Mouse (Mus musculus): ENCODE results near the gene Per1. TPM values are rescaled to one million over a fixed set of nuclear protein-coding genes. Genes with fewer than 3 reads are reported as not detected.

Per1 gene
- polyA plus RNA-seq, 1 experiment from 2014 or later: 30.0 TPM

DNA sequence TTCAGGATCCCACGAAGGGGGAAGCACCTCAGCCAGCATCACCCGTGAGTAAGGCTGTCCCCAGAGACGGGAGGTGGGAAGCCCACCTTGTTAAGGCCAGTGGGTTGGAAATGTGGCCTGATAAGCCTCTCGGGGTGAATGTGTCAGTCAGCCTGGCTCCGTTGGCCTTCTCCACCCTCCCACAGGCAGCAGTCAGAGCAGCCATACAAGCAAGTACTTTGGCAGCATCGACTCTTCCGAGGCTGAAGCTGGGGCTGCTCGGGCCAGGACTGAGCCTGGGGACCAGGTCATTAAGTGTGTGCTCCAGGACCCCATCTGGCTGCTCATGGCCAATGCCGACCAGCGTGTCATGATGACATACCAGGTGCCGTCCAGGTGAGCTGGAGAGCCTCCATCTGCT is 12.7 kb downstream of the Per1 start:
- Histone ChIP-seq H3K9ac (replicated peaks; ENCODE audit: low read depth) (no peak overlapping the region), H3K4me2 (replicated peaks; ENCODE audit: low read depth, low read length) (no peak overlapping the region), H3K27ac (ENCODE audit: low read length) (no peak overlapping the region), H3K36me3 (ENCODE audit: insufficient read depth, low read length) (peaks cover 70% of the 10 kb centered on the region), H3K9me3 (ENCODE audit: low read length) (no peaks in the 10 kb centered on the region), H3K4me1 (ENCODE audit: insufficient read depth, low read depth, low read length) (0 out of 2 replicates have a peak, but pooled peaks cover 3% of the 10 kb centered on the region), H3K27me3 (replicated peaks; ENCODE audit: insufficient read depth, low read length) (no peaks in the 10 kb centered on the region), H3K4me3 (ENCODE audit: low read depth, low read length) (no peak overlapping the region)
- TF ChIP-seq EP300 (IDR thresholded peaks at IDR 0.05): no peak
- TF ChIP-seq CTCF (IDR thresholded peaks at IDR 0.05): no peak
- ATAC-seq (no peak), DNase-seq (ENCODE audit: low spot score) (no peak)
- 83% methylated on average over 11 of the region's 11 CpGs for WGBS

GRCm38 (mm10) chr11:69108223-69108622 is 13.2 kb downstream of the Per1 start:
- no peak for TF ChIP-seq CTCF (IDR thresholded peaks at IDR 0.05)
- no peak for TF ChIP-seq EP300 (IDR thresholded peaks at IDR 0.05)
- H3K4me3 ChIP-seq (ENCODE audit: low read depth, low read length): no peak overlapping the region
- 0 out of 2 replicates have a peak, but pooled peaks cover 3% of the 10 kb centered on the region for H3K4me1 ChIP-seq (ENCODE audit: insufficient read depth, low read depth, low read length)
- no peak for DNase-seq (ENCODE audit: low spot score)
- no peaks in the 10 kb centered on the region for H3K27me3 ChIP-seq (replicated peaks; ENCODE audit: insufficient read depth, low read length)
- H3K36me3 ChIP-seq (ENCODE audit: insufficient read depth, low read length): peaks cover 64% of the 10 kb centered on the region
- WGBS: 93% methylated on average over 9 of the region's 9 CpGs
- no peaks in the 10 kb centered on the region for H3K9me3 ChIP-seq (ENCODE audit: low read length)
- H3K9ac ChIP-seq (replicated peaks; ENCODE audit: low read depth): no peak overlapping the region
- no peak overlapping the region for H3K27ac ChIP-seq (ENCODE audit: low read length)
- no peak overlapping the region for H3K4me2 ChIP-seq (replicated peaks; ENCODE audit: low read depth, low read length)
- ATAC-seq: no peak

- 0 out of 2 replicates have a peak, but pooled peaks cover 3% of the 10 kb centered on the region for H3K4me1 ChIP-seq (ENCODE audit: insufficient read depth, low read depth, low read length)
- H3K36me3 ChIP-seq (ENCODE audit: insufficient read depth, low read length): peaks cover 54% of the 10 kb centered on the region
- no peak overlapping the region for H3K27ac ChIP-seq (ENCODE audit: low read length)
- H3K4me2 ChIP-seq (replicated peaks; ENCODE audit: low read depth, low read length): no peak overlapping the region
- H3K4me3 ChIP-seq (ENCODE audit: low read depth, low read length): no peak overlapping the region
- H3K27me3 ChIP-seq (replicated peaks; ENCODE audit: insufficient read depth, low read length): no peaks in the 10 kb centered on the region
- H3K9me3 ChIP-seq (ENCODE audit: low read length): no peaks in the 10 kb centered on the region
- no peak for ATAC-seq
- peak; percentile 33 for DNase-seq (ENCODE audit: low spot score)
- H3K9ac ChIP-seq (replicated peaks; ENCODE audit: low read depth): no peak overlapping the region
- TF ChIP-seq CTCF (IDR thresholded peaks at IDR 0.05) (no peak), EP300 (IDR thresholded peaks at IDR 0.05) (no peak)
- 76% methylated on average over 13 of the region's 13 CpGs for WGBS
Measured at GRCm38 (mm10) chr11:69109032-69109900, 14.2 kb downstream of the Per1 start.

GRCm38 (mm10) chr11:69110319-69111046 is 15.5 kb downstream of the Per1 start:
- H3K9ac ChIP-seq (replicated peaks; ENCODE audit: low read depth): no peak overlapping the region
- H3K4me3 ChIP-seq (ENCODE audit: low read depth, low read length): peak overlapping the region; percentile 30
- H3K36me3 ChIP-seq (ENCODE audit: insufficient read depth, low read length): peaks cover 42% of the 10 kb centered on the region
- H3K4me2 ChIP-seq (replicated peaks; ENCODE audit: low read depth, low read length): peak overlapping the region; percentile 49
- DNase-seq (ENCODE audit: low spot score) (peak; percentile 69), ATAC-seq (peak; percentile 66)
- TF ChIP-seq CTCF (IDR thresholded peaks at IDR 0.05) (no peak), EP300 (IDR thresholded peaks at IDR 0.05) (peak; percentile 44)
- no peaks in the 10 kb centered on the region for H3K27me3 ChIP-seq (replicated peaks; ENCODE audit: insufficient read depth, low read length)
- no peaks in the 10 kb centered on the region for H3K9me3 ChIP-seq (ENCODE audit: low read length)
- WGBS: 2% methylated on average over 29 of the region's 30 CpGs
- 0 out of 2 replicates have a peak, but pooled peaks cover 3% of the 10 kb centered on the region for H3K4me1 ChIP-seq (ENCODE audit: insufficient read depth, low read depth, low read length)
- H3K27ac ChIP-seq (ENCODE audit: low read length): no peak overlapping the region

DNA sequence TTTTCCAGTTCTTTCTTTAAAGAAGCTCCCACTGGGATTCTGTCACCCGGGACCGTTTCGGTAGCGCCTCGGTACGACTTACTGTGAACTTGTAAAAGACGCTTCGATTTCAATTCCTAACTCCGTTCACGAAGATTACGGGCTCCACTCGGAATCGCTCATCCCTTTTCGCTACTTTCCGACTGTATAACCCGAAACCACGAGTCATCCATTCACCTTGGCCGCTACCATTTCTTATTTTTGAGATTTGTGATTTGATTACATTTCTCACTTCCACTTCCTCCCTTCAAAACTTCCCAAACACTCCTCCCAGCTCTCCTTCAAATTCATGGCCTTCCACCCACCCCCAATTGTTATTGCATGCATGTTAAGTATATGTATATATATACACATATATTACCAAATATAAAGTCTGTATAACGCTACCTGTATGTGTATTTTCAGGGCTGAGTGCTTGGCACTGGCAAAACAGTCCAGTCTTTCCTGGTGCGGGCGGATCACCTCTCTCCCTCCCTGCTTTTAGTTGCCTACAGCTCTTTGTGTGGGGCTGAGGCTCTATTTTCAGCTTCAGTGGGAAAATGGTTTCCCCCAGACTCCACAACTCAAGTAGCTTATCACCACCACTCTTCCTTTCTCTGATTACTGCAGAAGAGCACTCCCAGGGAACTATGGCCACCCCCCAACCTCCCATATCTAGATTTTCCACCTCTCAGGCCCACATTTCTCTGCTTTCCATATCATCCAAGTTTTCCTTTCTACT is 16.2 kb downstream of the Per1 start:
- no peak for TF ChIP-seq CTCF (IDR thresholded peaks at IDR 0.05)
- H3K36me3 ChIP-seq (ENCODE audit: insufficient read depth, low read length): peaks cover 35% of the 10 kb centered on the region
- no peaks in the 10 kb centered on the region for H3K9me3 ChIP-seq (ENCODE audit: low read length)
- ATAC-seq: no peak
- no peaks in the 10 kb centered on the region for H3K27me3 ChIP-seq (replicated peaks; ENCODE audit: insufficient read depth, low read length)
- H3K4me3 ChIP-seq (ENCODE audit: low read depth, low read length): peak overlapping the region; percentile 30
- 0 out of 2 replicates have a peak, but pooled peaks cover 3% of the 10 kb centered on the region for H3K4me1 ChIP-seq (ENCODE audit: insufficient read depth, low read depth, low read length)
- no peak overlapping the region; the same call in 1 of the 2 replicates for H3K27ac ChIP-seq (ENCODE audit: low read length)
- WGBS: 6% methylated on average over 21 of the region's 21 CpGs
- H3K9ac ChIP-seq (replicated peaks; ENCODE audit: low read depth): no peak overlapping the region
- DNase-seq (ENCODE audit: low spot score): no peak
- H3K4me2 ChIP-seq (replicated peaks; ENCODE audit: low read depth, low read length): peak overlapping the region; percentile 49
